Mouse (Mus musculus) stomach, embryonic 14.5 days (tissue): ENCODE measurements at regions not wholly inside any gene's neighbourhood (a gene's known extent, or its start where the extent isn't known, plus 50 kb on each side); places are given as distances from the start of the nearest gene placed in this dataset.

Source experiments
- ATAC-seq: fragments of 200-750 bp; cut with Nextera tagmentation; 2 replicates; pipeline ENCODE4 v1.8.0; 2017; ENCODE audit warnings: low read depth, moderate TSS enrichment; ENCODE audit not compliant: insufficient number of reproducible peaks, insufficient read depth, low FRiP score
- H3K27ac ChIP-seq: fragments of 300-500 bp; sonication (generic); 2 replicates; pipeline ENCODE4 v1.5.1; 2014; ENCODE audit warnings: mild to moderate bottlenecking, low read length, moderate library complexity, mixed read lengths
- H3K27me3 ChIP-seq: fragments of 300-500 bp; sonication (generic); 2 replicates; pipeline ENCODE4 v1.6.1; 2014; ENCODE audit warnings: low read length, control low read depth, mixed read lengths; ENCODE audit not compliant: control insufficient read depth, insufficient read depth
- H3K36me3 ChIP-seq: fragments of 300-500 bp; sonication (generic); 2 replicates; pipeline ENCODE4 v1.6.1; 2014; ENCODE audit warnings: mild to moderate bottlenecking, control low read depth, low read length, moderate library complexity, mixed read lengths; ENCODE audit not compliant: control insufficient read depth, insufficient read depth
- H3K4me1 ChIP-seq: fragments of 300-500 bp; sonication (generic); 2 replicates; pipeline ENCODE4 v1.6.1; 2014; ENCODE audit warnings: low read length, control low read depth, mixed read lengths; ENCODE audit not compliant: control insufficient read depth, insufficient read depth
- H3K4me2 ChIP-seq: fragments of 300-500 bp; sonication (generic); replicated peaks from 2 replicates; pipeline ENCODE4 v1.6.1; 2014; ENCODE audit warnings: low read depth, low read length, control low read depth
- H3K4me3 ChIP-seq: fragments of 300-500 bp; sonication (generic); 2 replicates; pipeline ENCODE4 v1.5.1; 2014; ENCODE audit warnings: low read depth, low read length, control low read depth
- H3K9ac ChIP-seq: fragments of 300-500 bp; sonication (generic); replicated peaks from 2 replicates; pipeline ENCODE4 v1.6.1; 2014; ENCODE audit warnings: low read depth, mild to moderate bottlenecking, control low read depth, low read length, moderate library complexity, mixed read lengths
- H3K9me3 ChIP-seq: fragments of 300-500 bp; sonication (generic); 2 replicates; pipeline ENCODE4 v1.6.1; 2016; ENCODE audit warnings: low read depth, low read length, control low read depth; ENCODE audit not compliant: control insufficient read depth
- WGBS: fragments of 180-500 bp; shearing (Covaris S2); extraction: QIAGEN DNeasy Blood & Tissue Kit; methylation state at CpG from one replicate; pipeline ENCODE4 v1.1.7; 2014; 5-methylcytosine and 5-hydroxymethylcytosine counted together

- H3K9ac ChIP-seq, result no peak overlapping the region
- no peak for ATAC-seq
These were observed 236.4 kb upstream of the Alcam start for GRCm38 (mm10) chr16:52690272-52690671.

GRCm38 (mm10) chr16:52654825-52655224 is 201.0 kb upstream of the Alcam start:
- no peak overlapping the region for H3K27ac ChIP-seq
- no peak overlapping the region for H3K4me2 ChIP-seq
- H3K9me3 ChIP-seq, result no peaks in the 10 kb centered on the region
- no peaks in the 10 kb centered on the region for H3K36me3 ChIP-seq
- ATAC-seq, result no peak
- H3K27me3 ChIP-seq, result no peaks in the 10 kb centered on the region
- no peak overlapping the region for H3K9ac ChIP-seq
- H3K4me3 ChIP-seq, result no peak overlapping the region
- no peaks in the 10 kb centered on the region for H3K4me1 ChIP-seq

More at GRCm38 (mm10) chr16:52690272-52690671, 236.4 kb upstream of the Alcam start:
- Histone ChIP-seq H3K9me3 (no peaks in the 10 kb centered on the region), H3K4me2 (no peak overlapping the region), H3K27me3 (no peaks in the 10 kb centered on the region), H3K27ac (no peak overlapping the region), H3K36me3 (no peaks in the 10 kb centered on the region), H3K4me1 (no peaks in the 10 kb centered on the region), H3K4me3 (no peak overlapping the region)
- WGBS, result 79% methylated on average over 1 of the region's 1 CpGs
